Mouse (Mus musculus) olfactory bulb, adult 2 months (tissue): ENCODE data around the gene Znrf1.

Source experiments
- CTCF ChIP-seq: fragments of 200-500 bp; IDR thresholded peaks from 2 replicates; pipeline ENCODE4 v1.5.1; 2012; ENCODE audit warnings: low read depth, mild to moderate bottlenecking, low read length, moderate library complexity; ENCODE audit not compliant: insufficient read depth
- POLR2A ChIP-seq: fragments of 200-500 bp; IDR thresholded peaks from 2 replicates; pipeline ENCODE4 v1.6.1; 2012; ENCODE audit warnings: mild to moderate bottlenecking, low read depth, low read length, moderate library complexity; ENCODE audit not compliant: insufficient read depth

- no peak for TF ChIP-seq CTCF
- no peak for TF ChIP-seq POLR2A
These were observed 2.3 kb downstream of the Znrf1 start for GRCm38 (mm10) chr8:111538194-111538593.
